Mouse (Mus musculus) MEL (cell line): ENCODE results near the gene Lyg2.

Source experiments
- BHLHE40 ChIP-seq: IDR thresholded peaks from 2 replicates; pipeline ENCODE4 v1.6.1; 2012; ENCODE audit warnings: low read depth, mild to moderate bottlenecking, inconsistent platforms, low read length, improper control_type of control experiment, borderline replicate concordance
- CHD2 ChIP-seq: IDR thresholded peaks from 2 replicates; pipeline ENCODE4 v1.6.1; 2011; ENCODE audit warnings: low read length, improper control_type of control experiment
- CTCF ChIP-seq, 3 experiments: IDR thresholded peaks in 2 of 3; conservative IDR thresholded peaks in 1 of 3; 2 replicates each; pipeline ENCODE4 v1.5.1; 2011 to 2012; ENCODE audit warnings: low read length in 3 of 3, low read depth in 2 of 3, mild to moderate bottlenecking in 2 of 3, improper control_type of control experiment in 1 of 3, inconsistent platforms in 1 of 3, mixed read lengths in 1 of 3, moderate library complexity in 1 of 3; ENCODE audit not compliant: control insufficient read depth in 1 of 3, insufficient read depth in 1 of 3, poor library complexity in 1 of 3, severe bottlenecking in 1 of 3
- E2F4 ChIP-seq: IDR thresholded peaks from 2 replicates; pipeline ENCODE4 v1.6.1; 2011; ENCODE audit warnings: low read depth, low read length, improper control_type of control experiment, borderline replicate concordance
- EP300 ChIP-seq, 2 experiments: IDR thresholded peaks; 2 replicates each; pipeline ENCODE4 v1.6.1; 2011; ENCODE audit warnings: improper control_type of control experiment in 2 of 2, low read length in 2 of 2, low read depth in 1 of 2, mild to moderate bottlenecking in 1 of 2
- GABPA ChIP-seq: IDR thresholded peaks from 2 replicates; pipeline ENCODE4 v1.6.1; 2012; ENCODE audit warnings: low read depth, mild to moderate bottlenecking, inconsistent platforms, low read length, improper control_type of control experiment, moderate library complexity
- MAX ChIP-seq: IDR thresholded peaks from 2 replicates; pipeline ENCODE4 v1.6.1; 2011; ENCODE audit warnings: low read length, improper control_type of control experiment
- POLR2A ChIP-seq, 2 experiments: IDR thresholded peaks; 2 replicates each; pipeline ENCODE4 v1.6.1; 2011 to 2012; ENCODE audit warnings: low read length in 2 of 2, mild to moderate bottlenecking in 2 of 2, control low read depth in 1 of 2, improper control_type of control experiment in 1 of 2, low read depth in 1 of 2, moderate library complexity in 1 of 2; ENCODE audit not compliant: control insufficient read depth in 1 of 2, insufficient read depth in 1 of 2, poor library complexity in 1 of 2
- RAD21 ChIP-seq: IDR thresholded peaks from 2 replicates; pipeline ENCODE4 v1.6.1; 2011; ENCODE audit warnings: mild to moderate bottlenecking, low read depth, low read length, improper control_type of control experiment
- RCOR1 ChIP-seq: IDR thresholded peaks from 2 replicates; pipeline ENCODE4 v1.6.1; 2012; ENCODE audit warnings: low read depth, mild to moderate bottlenecking, inconsistent platforms, low read length, improper control_type of control experiment
- TCF12 ChIP-seq: IDR thresholded peaks from 2 replicates; pipeline ENCODE4 v1.6.1; 2014; ENCODE audit warnings: low read depth, mild to moderate bottlenecking, inconsistent platforms, low read length, improper control_type of control experiment, moderate library complexity
- USF1 ChIP-seq: IDR thresholded peaks from 2 replicates; pipeline ENCODE4 v1.6.1; 2014; ENCODE audit warnings: low read depth, mild to moderate bottlenecking, inconsistent platforms, low read length, improper control_type of control experiment, moderate library complexity
- USF2 ChIP-seq, 2 experiments: IDR thresholded peaks; 2 replicates each; pipeline ENCODE4 v1.6.1; 2011 to 2012; ENCODE audit warnings: improper control_type of control experiment in 2 of 2, low read length in 2 of 2, borderline replicate concordance in 1 of 2, inconsistent platforms in 1 of 2, low read depth in 1 of 2, mild to moderate bottlenecking in 1 of 2; ENCODE audit not compliant: insufficient read depth in 1 of 2

- TF ChIP-seq POLR2A (IDR thresholded peaks at IDR 0.05; ENCODE audit: control insufficient read depth in 1 of 2, insufficient read depth in 1 of 2, low read depth in 1 of 2, low read length in 2 of 2, poor library complexity in 1 of 2) (no peak), USF2 (IDR thresholded peaks at IDR 0.05; ENCODE audit: borderline replicate concordance in 1 of 2, insufficient read depth in 1 of 2, low read depth in 1 of 2, low read length in 2 of 2) (no peak), CTCF (IDR thresholded peaks at IDR 0.05 in 2 of 3, conservative IDR thresholded peaks at IDR 0.05 in 1 of 3; ENCODE audit: control insufficient read depth in 1 of 3, insufficient read depth in 1 of 3, low read depth in 2 of 3, low read length in 3 of 3, poor library complexity in 1 of 3, severe bottlenecking in 1 of 3) (no peak), RCOR1 (no peak), USF1 (no peak), MAX (no peak), GABPA (no peak), CHD2 (no peak), BHLHE40 (no peak), EP300 (IDR thresholded peaks at IDR 0.05; ENCODE audit: low read depth in 1 of 2, low read length in 2 of 2) (no peak), TCF12 (no peak), RAD21 (no peak), E2F4 (no peak)
Measured at GRCm38 (mm10) chr1:37959486-37959885, 43.2 kb upstream of the Lyg2 start.
